Mouse (Mus musculus) urinary bladder, adult 2 months (tissue): Measurements from ENCODE around the gene Wdr86. TPM values are rescaled to one million over a fixed set of nuclear protein-coding genes. Genes with fewer than 3 reads are reported as not detected.
A peak's percentile ranks its signal among the peaks of the same experiment; 100 is the strongest.

ENCODE experiments used
- DNase-seq: peaks from one replicate; pipeline ENCODE4 v3.0.0; 2022; ENCODE audit warnings: low spot score
- polyA plus RNA-seq: library from polyadenylated mRNA; depleted of rRNA; stranded (reverse); fragments of >200 nt; gene quantifications from 2 replicates; pipeline ENCODE4 v1.2.3, GENCODE M21; 2012; rRNA removed

Gene Wdr86
- polyA plus RNA-seq, 1 experiment, result 0.98 TPM

DNA sequence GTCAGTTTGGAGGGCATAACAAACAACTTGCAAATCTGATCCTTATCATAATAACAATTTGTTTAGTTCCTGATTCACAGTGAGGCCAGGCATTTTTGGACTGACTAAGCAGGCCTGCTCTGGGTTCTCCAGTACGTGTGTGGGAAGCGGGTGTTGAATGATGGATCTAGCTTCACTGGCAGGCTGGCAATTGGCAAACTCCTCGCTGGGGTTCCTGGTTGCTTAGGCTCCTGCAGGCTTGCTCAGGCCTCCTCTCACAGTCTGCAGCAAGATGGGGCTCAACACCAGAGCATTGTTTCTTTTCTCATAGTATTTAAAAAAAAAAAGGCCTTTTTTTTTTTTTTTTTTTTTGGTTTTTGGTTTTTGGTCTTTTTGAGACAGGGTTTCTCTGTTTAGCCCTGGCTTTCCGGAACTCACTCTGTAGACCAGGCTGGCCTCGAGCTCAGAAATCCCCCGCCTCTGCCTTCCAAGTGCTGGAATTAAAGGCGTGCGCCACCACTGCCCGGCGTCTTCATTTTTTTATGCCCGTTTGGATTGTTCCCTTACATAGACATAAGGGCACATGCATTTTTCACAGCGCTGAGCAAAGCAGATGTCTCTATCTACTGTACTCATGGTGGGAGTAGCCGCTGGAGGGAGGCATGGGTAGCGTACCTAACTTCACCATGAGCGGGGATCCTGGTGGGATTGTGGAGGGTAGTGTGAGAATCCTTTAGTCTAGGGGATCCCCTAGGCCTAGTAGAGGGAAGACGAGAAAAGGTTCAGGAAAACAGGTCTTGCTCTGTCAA is 45.8 kb downstream of the Wdr86 start:
- no peak for DNase-seq

DNA sequence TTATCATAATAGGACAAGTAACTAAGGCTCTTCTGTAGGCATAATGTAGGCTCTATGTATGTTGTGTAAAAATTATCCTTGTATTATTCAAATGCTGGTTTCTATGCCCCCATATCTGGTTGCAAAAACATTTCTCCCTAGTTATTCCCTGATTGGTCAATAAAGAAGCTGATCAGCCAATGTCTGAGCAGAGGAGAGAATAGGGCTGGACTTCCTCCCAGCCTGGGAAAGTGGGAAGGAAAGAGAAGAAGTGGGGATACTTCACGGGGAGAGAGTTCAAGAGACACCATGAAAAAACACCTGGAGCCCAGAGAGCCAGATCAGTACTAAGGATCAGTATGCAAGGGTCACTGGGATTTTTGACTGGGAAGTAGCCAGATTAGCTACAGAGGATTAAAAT is 49.1 kb downstream of the Wdr86 start:
- DNase-seq, result no peak

DNA sequence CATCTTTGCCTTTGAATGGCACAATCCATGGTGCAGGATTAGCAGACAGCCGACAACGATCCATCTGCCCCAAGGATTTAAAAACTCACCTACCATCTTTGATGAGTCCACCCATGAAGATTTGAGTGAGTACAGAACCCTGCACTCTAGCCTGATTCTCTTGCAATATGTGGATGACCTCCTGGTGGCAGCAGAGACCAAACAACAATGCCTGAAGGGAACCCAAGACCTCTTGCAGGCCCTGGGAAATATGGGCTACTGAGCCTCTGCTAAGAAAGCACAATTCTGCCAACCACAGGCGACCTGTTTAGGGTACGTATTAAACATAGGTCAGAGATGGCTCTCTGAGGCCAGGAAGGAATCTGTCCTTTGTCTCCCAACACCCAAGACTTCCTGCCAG is 56.3 kb downstream of the Wdr86 start:
- DNase-seq, result peak; percentile 52

Other genes starting within 250 kb of the Wdr86 start
- gene Gbx1, start 203.5 kb downstream of the Wdr86 start, polyA plus RNA-seq, result 0.01 and 0.07 TPM in 2 replicates
- 0.45 and 0.72 TPM in 2 replicates for gene Asb10, start 189.7 kb downstream of the Wdr86 start, polyA plus RNA-seq
- gene 4931409K22Rik, start 173.9 kb downstream of the Wdr86 start, polyA plus RNA-seq, result not detected in 2 replicates
- gene Abcf2, start 153.3 kb downstream of the Wdr86 start, polyA plus RNA-seq, result 44.5 and 50.0 TPM in 2 replicates
- gene Chpf2, start 144.0 kb downstream of the Wdr86 start, polyA plus RNA-seq, result 30.2 and 34.5 TPM in 2 replicates
- gene Smarcd3, start 106.3 kb downstream of the Wdr86 start, polyA plus RNA-seq, result 80.3 and 83.2 TPM in 2 replicates
- gene Nub1, start 45.2 kb downstream of the Wdr86 start, polyA plus RNA-seq, result 47.3 and 58.5 TPM in 2 replicates
- gene Crygn, start 27.3 kb upstream of the Wdr86 start, polyA plus RNA-seq, result 3.0 TPM in 1 of 2 replicates, not detected in the other
- gene Rheb, start 111.9 kb upstream of the Wdr86 start, polyA plus RNA-seq, result 104 and 112 TPM in 2 replicates